ENCODE assay signal across 16 mouse cellular contexts in the genomic region with DNA sequence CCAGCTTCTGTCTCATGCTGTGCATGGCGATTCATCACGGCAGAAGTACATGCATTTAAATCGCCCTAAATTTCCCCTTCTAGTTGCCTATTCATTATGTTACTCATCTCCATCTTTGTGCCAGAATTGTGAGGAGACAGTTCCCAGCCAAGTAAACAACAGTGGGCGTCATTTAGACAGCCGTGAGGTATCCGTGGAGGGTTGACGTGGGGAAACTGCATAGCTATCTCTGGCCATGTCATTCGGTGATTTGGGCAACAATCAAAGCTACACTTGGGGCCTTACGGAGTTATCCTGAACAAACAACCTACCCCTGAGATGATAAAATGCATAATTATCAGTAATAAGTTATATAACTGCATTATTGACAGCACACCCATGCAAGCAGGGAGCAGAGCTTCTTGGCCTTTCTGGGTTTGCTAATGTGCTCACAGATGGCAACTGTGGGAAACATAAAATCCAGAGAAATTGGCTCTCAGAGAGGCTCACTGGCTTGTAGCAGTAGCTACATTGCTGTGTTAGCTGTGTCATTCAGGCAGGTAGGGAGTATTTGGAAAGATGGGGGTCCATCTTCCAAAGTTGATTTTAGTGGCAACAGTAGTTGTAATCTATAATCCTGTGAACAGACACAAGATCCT. TPM values are rescaled to one million over a fixed set of nuclear protein-coding genes. Genes with fewer than 3 reads are reported as not detected.
A peak's percentile ranks its signal among the peaks of the same experiment; 100 is the strongest.
DNase-seq lines count a peak whose midpoint lies in the region; ATAC-seq lines count a peak whose summit lies in the region.
"Had no signal": no experiment of that assay in that cellular context is flagged by ENCODE, and none has a peak within 500 bp of the region (broad histone marks: within the 10 kb centered on the region; RNA-seq: fewer than 3 reads in every experiment).

No protein-coding gene starts in this region.

- peak; percentile 70 for ATAC-seq in forebrain, embryonic 16.5 days
- no peak for ATAC-seq in forebrain, embryonic 14.5 days
- no peak for ATAC-seq in erythroid progenitor cell, adult 5-6 weeks (replicated peaks; ENCODE audit: low FRiP score, poor library complexity, severe bottlenecking)

- 63% methylated on average over 9 of the region's 9 CpGs for WGBS in forebrain, embryonic 16.5 days
- WGBS in forebrain, embryonic 14.5 days: 84% methylated on average over 9 of the region's 9 CpGs

- H3K4me3 ChIP-seq in forebrain, embryonic 16.5 days (replicated peaks; ENCODE audit: low read length): no peak overlapping the region
- H3K4me3 ChIP-seq in forebrain, embryonic 14.5 days (ENCODE audit: low read depth, low read length): no peak overlapping the region
- H3K4me3 ChIP-seq: hindbrain, embryonic 10.5 days; liver, embryonic 13.5 days had no signal

- no peaks in the 10 kb centered on the region for H3K9me3 ChIP-seq in forebrain, embryonic 16.5 days (ENCODE audit: control insufficient read depth, low read length)
- H3K9me3 ChIP-seq in forebrain, embryonic 14.5 days (replicated peaks; ENCODE audit: control insufficient read depth, low read length): no peaks in the 10 kb centered on the region
- H3K9me3 ChIP-seq: hindbrain, embryonic 10.5 days; liver, embryonic 13.5 days had no signal

- no peak overlapping the region for H3K9ac ChIP-seq in forebrain, embryonic 16.5 days (replicated peaks; ENCODE audit: low read depth, low read length)
- no peak overlapping the region for H3K9ac ChIP-seq in forebrain, embryonic 14.5 days (ENCODE audit: low read length)
- H3K9ac ChIP-seq: liver, embryonic 13.5 days had no signal

- no peak overlapping the region for H3K27ac ChIP-seq in forebrain, embryonic 16.5 days (ENCODE audit: low read length)
- H3K27ac ChIP-seq in forebrain, embryonic 14.5 days (ENCODE audit: low read depth, low read length): no peak overlapping the region
- H3K27ac ChIP-seq: hindbrain, embryonic 10.5 days; liver, embryonic 13.5 days had no signal

- DNase-seq in forebrain, embryonic 14.5 days (ENCODE audit: low spot score): no peak
- DNase-seq in right cerebral cortex, adult 2 months (ENCODE audit: low spot score in 2 of 2): peak; percentile 38 to 58
- DNase-seq in right cerebral cortex, postnatal 14 days: no peak
- DNase-seq in layer of hippocampus, adult 9-11 months: peak; percentile 72
- no peak for DNase-seq in lung, postnatal 36 days
- DNase-seq in spleen, postnatal 10 days (ENCODE audit: low spot score in 2 of 2): no peak
- DNase-seq: kidney, adult 18-20 months; liver, embryonic 13.5 days; lung, postnatal 4 days; thymus, adult 2 months had no signal

- H3K27me3 ChIP-seq in forebrain, embryonic 16.5 days (replicated peaks; ENCODE audit: control insufficient read depth, insufficient read depth, low read length): no peaks in the 10 kb centered on the region
- no peaks in the 10 kb centered on the region for H3K27me3 ChIP-seq in forebrain, embryonic 14.5 days (replicated peaks; ENCODE audit: control insufficient read depth, insufficient read depth, low read length)
- H3K27me3 ChIP-seq: liver, embryonic 13.5 days had no signal

- H3K4me2 ChIP-seq in forebrain, embryonic 16.5 days (ENCODE audit: low read length): no peak overlapping the region
- no peak overlapping the region for H3K4me2 ChIP-seq in forebrain, embryonic 14.5 days (ENCODE audit: low read length)
- H3K4me2 ChIP-seq: liver, embryonic 13.5 days had no signal

- no peaks in the 10 kb centered on the region; the same call in 1 of the 2 replicates for H3K4me1 ChIP-seq in forebrain, embryonic 16.5 days (replicated peaks; ENCODE audit: control insufficient read depth, insufficient read depth, low read length)
- H3K4me1 ChIP-seq in forebrain, embryonic 14.5 days (ENCODE audit: control insufficient read depth, insufficient read depth, low read length): no peaks in the 10 kb centered on the region
- H3K4me1 ChIP-seq: hindbrain, embryonic 10.5 days; liver, embryonic 13.5 days had no signal

- no peaks in the 10 kb centered on the region for H3K36me3 ChIP-seq in forebrain, embryonic 16.5 days (ENCODE audit: control insufficient read depth, insufficient read depth)
- no peaks in the 10 kb centered on the region for H3K36me3 ChIP-seq in forebrain, embryonic 14.5 days (ENCODE audit: control insufficient read depth, insufficient read depth, low read length)
- H3K36me3 ChIP-seq: hindbrain, embryonic 10.5 days; liver, embryonic 13.5 days had no signal

RNA-seq across cellular contexts. Expression of a gene that starts 40.5 kb away (rescaled TPM):
- not detected in 2 replicates for polyA plus RNA-seq in forebrain, embryonic 16.5 days (2015; fragmentation: Nextera tagmentation; extraction: Ambion mirVana)
- not detected in 2 replicates for polyA plus RNA-seq in forebrain, embryonic 14.5 days (2014; fragmentation: Nextera tagmentation; extraction: Ambion mirVana)
- total RNA-seq in erythroid progenitor cell, adult 5-6 weeks (2015; ENCODE audit: low replicate concordance): 2.5 TPM in 1 of 2 replicates, not detected in the other
- total RNA-seq in erythroid progenitor cell, adult 5-6 weeks (2017; ENCODE audit: low replicate concordance): 3.8 and 4.0 TPM in 2 replicates
- total RNA-seq: ES-E14; layer of hippocampus, postnatal 25 days; midbrain, postnatal 0 days had no signal
- polyA plus RNA-seq: midbrain, postnatal 0 days had no signal

RNA-seq across cellular contexts. Expression of a gene that starts 45.7 kb away (rescaled TPM):
- polyA plus RNA-seq in forebrain, embryonic 16.5 days (2015; fragmentation: Nextera tagmentation; extraction: Ambion mirVana): 72.5 and 75.9 TPM in 2 replicates
- 91.5 and 107 TPM in 2 replicates for polyA plus RNA-seq in forebrain, embryonic 14.5 days (2014; fragmentation: Nextera tagmentation; extraction: Ambion mirVana)
- total RNA-seq in erythroid progenitor cell, adult 5-6 weeks (2015; ENCODE audit: low replicate concordance): 29.3 and 41.4 TPM in 2 replicates
- 15.9 and 30.9 TPM in 2 replicates for total RNA-seq in erythroid progenitor cell, adult 5-6 weeks (2017; ENCODE audit: low replicate concordance)

Comparison
In these comparisons a context has a peak if more than half of its experiments do, and no peak if none do; other contexts are left out.
1. DNase-seq: peak in right cerebral cortex, adult 2 months (2 of 2) and layer of hippocampus, adult 9-11 months (single experiment); none in forebrain, embryonic 14.5 days (single experiment), right cerebral cortex, postnatal 14 days (single experiment), lung, postnatal 36 days (single experiment) and spleen, postnatal 10 days (0 of 2).